Mouse (Mus musculus): Measurements from ENCODE around the gene BC030500. TPM values are rescaled to one million over a fixed set of nuclear protein-coding genes. Genes with fewer than 3 reads are reported as not detected.

The BC030500 gene
- polyA plus RNA-seq, 1 experiment from 2014 or later: 0.97 TPM

- DNase-seq (ENCODE audit: low spot score) (no peak), ATAC-seq (ENCODE audit: insufficient number of reproducible peaks, low FRiP score, low TSS enrichment, low read depth) (no peak)
- Histone ChIP-seq H3K36me3 (ENCODE audit: control insufficient read depth, insufficient read depth, low read length) (no peaks in the 10 kb centered on the region), H3K27me3 (ENCODE audit: control insufficient read depth, insufficient read depth, low read length) (peaks cover 3% of the 10 kb centered on the region; the same call in 1 of the 2 replicates), H3K4me1 (ENCODE audit: control insufficient read depth, insufficient read depth, low read length) (0 out of 2 replicates have a peak, but pooled peaks cover 3% of the 10 kb centered on the region), H3K4me3 (ENCODE audit: low read depth, low read length) (no peak overlapping the region), H3K4me2 (ENCODE audit: low read depth, severe bottlenecking) (no peak overlapping the region), H3K9ac (ENCODE audit: low read length) (no peak overlapping the region), H3K27ac (replicated peaks; ENCODE audit: low read depth, low read length) (no peak overlapping the region), H3K9me3 (ENCODE audit: control insufficient read depth, low read length) (no peaks in the 10 kb centered on the region)
- 25% methylated on average over 2 of the region's 2 CpGs for WGBS
Observed at GRCm38 (mm10) chr8:58915142-58915541, 3.6 kb downstream of the BC030500 start.

DNA sequence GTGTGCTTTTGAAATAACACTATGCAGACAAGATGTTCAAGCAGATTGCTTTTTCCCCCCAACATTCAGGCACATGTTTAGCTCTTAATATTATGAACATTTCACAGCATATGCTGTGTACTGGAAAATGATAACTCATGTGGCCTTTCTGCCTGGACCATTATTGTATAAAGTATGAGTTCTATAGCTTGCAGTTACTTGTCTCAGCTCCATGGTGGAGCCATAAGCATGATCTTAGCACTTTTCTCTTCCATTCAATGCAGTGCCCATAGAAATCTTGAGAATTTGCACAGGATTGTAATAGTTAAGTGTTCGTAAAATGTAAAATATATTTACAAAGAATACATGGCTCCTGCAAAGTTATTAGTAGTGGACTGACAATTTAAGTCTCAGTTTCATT, 19.5 kb downstream of the BC030500 start:
- no peaks in the 10 kb centered on the region for H3K36me3 ChIP-seq (ENCODE audit: control insufficient read depth, insufficient read depth, low read length)

DNA sequence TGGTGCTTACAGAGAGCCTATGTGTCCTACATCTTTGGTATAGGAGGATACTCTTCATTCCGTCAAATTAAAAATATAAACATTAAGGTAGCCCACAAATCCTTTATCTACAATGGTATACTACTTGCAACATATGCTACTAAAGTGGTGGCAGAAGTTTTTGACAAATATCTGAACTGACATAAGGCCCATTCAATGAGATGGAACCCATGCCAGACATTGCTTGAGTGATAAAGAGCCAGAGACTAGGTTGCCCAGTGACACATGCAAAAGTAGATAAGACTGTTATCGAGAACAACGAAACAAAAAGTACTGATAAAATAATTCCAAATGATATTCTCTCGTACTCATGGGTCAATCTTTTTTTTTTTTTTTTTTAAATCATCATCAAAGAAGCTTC, 32.2 kb downstream of the BC030500 start:
- ATAC-seq (ENCODE audit: insufficient number of reproducible peaks, low FRiP score, low TSS enrichment, low read depth): no peak

More for the DNA sequence above, 19.5 kb downstream of the BC030500 start:
- DNase-seq (ENCODE audit: low spot score) (no peak), ATAC-seq (ENCODE audit: insufficient number of reproducible peaks, low FRiP score, low TSS enrichment, low read depth) (no peak)
- Histone ChIP-seq H3K9me3 (ENCODE audit: control insufficient read depth, low read length) (no peaks in the 10 kb centered on the region), H3K4me3 (ENCODE audit: low read depth, low read length) (no peak overlapping the region), H3K27ac (replicated peaks; ENCODE audit: low read depth, low read length) (no peak overlapping the region), H3K27me3 (ENCODE audit: control insufficient read depth, insufficient read depth, low read length) (no peaks in the 10 kb centered on the region), H3K4me1 (ENCODE audit: control insufficient read depth, insufficient read depth, low read length) (no peaks in the 10 kb centered on the region), H3K4me2 (ENCODE audit: low read depth, severe bottlenecking) (no peak overlapping the region), H3K9ac (ENCODE audit: low read length) (no peak overlapping the region)
- WGBS: 85% methylated on average over 1 of the region's 1 CpGs

DNA sequence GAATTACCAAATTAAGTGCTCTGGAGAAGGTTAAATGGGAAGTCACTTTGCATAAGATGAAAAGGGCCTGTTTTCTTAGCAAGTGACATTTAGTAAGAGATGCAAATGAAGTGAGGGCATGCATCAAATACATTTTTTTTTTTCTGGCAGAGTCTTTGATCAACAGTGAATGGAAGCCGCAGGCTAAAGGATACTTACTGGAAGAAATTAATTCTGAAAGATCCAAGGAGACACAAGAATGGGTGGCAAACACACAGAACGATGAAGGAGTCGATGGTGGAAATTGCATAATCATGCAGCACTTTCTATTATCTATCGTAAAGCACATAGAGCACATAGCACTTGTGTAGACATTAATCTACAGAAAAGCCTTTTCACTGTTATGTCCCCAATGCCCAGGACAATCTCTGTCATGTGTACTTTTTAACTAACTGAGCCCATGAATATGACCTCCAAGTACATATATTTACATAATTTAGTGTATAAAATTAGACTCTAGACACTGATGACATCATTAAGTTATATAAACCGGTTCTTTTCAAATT, 45.7 kb downstream of the BC030500 start:
- Histone ChIP-seq H3K27ac (replicated peaks; ENCODE audit: low read depth, low read length) (no peak overlapping the region), H3K4me1 (ENCODE audit: control insufficient read depth, insufficient read depth, low read length) (no peaks in the 10 kb centered on the region), H3K36me3 (ENCODE audit: control insufficient read depth, insufficient read depth, low read length) (no peaks in the 10 kb centered on the region), H3K9me3 (ENCODE audit: control insufficient read depth, low read length) (no peaks in the 10 kb centered on the region), H3K4me2 (ENCODE audit: low read depth, severe bottlenecking) (no peak overlapping the region), H3K4me3 (ENCODE audit: low read depth, low read length) (no peak overlapping the region), H3K9ac (ENCODE audit: low read length) (no peak overlapping the region), H3K27me3 (ENCODE audit: control insufficient read depth, insufficient read depth, low read length) (no peaks in the 10 kb centered on the region)
- ATAC-seq (ENCODE audit: insufficient number of reproducible peaks, low FRiP score, low TSS enrichment, low read depth) (no peak), DNase-seq (ENCODE audit: low spot score) (no peak)
- 87% methylated on average over 5 of the region's 5 CpGs for WGBS

More for the DNA sequence above, 32.2 kb downstream of the BC030500 start:
- Histone ChIP-seq H3K36me3 (ENCODE audit: control insufficient read depth, insufficient read depth, low read length) (no peaks in the 10 kb centered on the region), H3K4me3 (ENCODE audit: low read depth, low read length) (no peak overlapping the region), H3K9me3 (ENCODE audit: control insufficient read depth, low read length) (no peaks in the 10 kb centered on the region), H3K9ac (ENCODE audit: low read length) (no peak overlapping the region), H3K4me1 (ENCODE audit: control insufficient read depth, insufficient read depth, low read length) (no peaks in the 10 kb centered on the region), H3K27ac (replicated peaks; ENCODE audit: low read depth, low read length) (no peak overlapping the region), H3K27me3 (ENCODE audit: control insufficient read depth, insufficient read depth, low read length) (no peaks in the 10 kb centered on the region), H3K4me2 (ENCODE audit: low read depth, severe bottlenecking) (no peak overlapping the region)
- WGBS: 94% methylated on average over 4 of the region's 4 CpGs
- no peak for DNase-seq (ENCODE audit: low spot score)

Other genes starting within 250 kb of the BC030500 start
- 0.45 and 1.6 TPM in 2 replicates for gene Galntl6, start 885 bp downstream of the BC030500 start, polyA plus RNA-seq (2014; fragmentation: Nextera tagmentation; extraction: Ambion mirVana)